Mouse (Mus musculus): Measurements from ENCODE around the gene Arhgap21. TPM values are rescaled to one million over a fixed set of nuclear protein-coding genes. Genes with fewer than 3 reads are reported as not detected.

Gene Arhgap21
- total RNA-seq, 4 experiments from 2014 or later, result 68.7 to 89.1 (median 80.5) TPM

Other genes starting within 250 kb of the Arhgap21 start
- 1 to 10 TPM in 3 of 4 experiments, under 1 TPM in 1; 0.87 to 2.0 (median 1.5) TPM for gene Enkur, start 236.5 kb upstream of the Arhgap21 start, total RNA-seq (2022)
- gene Thnsl1, start 236.8 kb upstream of the Arhgap21 start, total RNA-seq (2022), result 10 to 100 TPM in 1 of 4 experiments, 1 to 10 TPM in 3; 8.0 to 11.9 (median 8.7) TPM